Mouse (Mus musculus) layer of hippocampus, adult 8-10 months (tissue): ENCODE measurements around the gene Fam19a3. TPM values are rescaled to one million over a fixed set of nuclear protein-coding genes. Genes with fewer than 3 reads are reported as not detected.
"Not testable (repeated sequence)": the region's sequence is repeated elsewhere in the genome, so short reads cannot be mapped to it uniquely, and the experiment has no call there.

Experiments
- DNase-seq, 2 experiments: peaks; one replicate each; pipeline ENCODE4 v3.0.0; 2022; ENCODE audit warnings: low spot score in 2 of 2
- total RNA-seq, 4 experiments: library from RNA; stranded (reverse); gene quantifications; 2 replicates each; pipeline ENCODE4 v1.2.4; 2022

The Fam19a3 gene
- total RNA-seq, 4 experiments from 2014 or later, result 0.13 to 0.23 TPM; not detected in 2

DNA sequence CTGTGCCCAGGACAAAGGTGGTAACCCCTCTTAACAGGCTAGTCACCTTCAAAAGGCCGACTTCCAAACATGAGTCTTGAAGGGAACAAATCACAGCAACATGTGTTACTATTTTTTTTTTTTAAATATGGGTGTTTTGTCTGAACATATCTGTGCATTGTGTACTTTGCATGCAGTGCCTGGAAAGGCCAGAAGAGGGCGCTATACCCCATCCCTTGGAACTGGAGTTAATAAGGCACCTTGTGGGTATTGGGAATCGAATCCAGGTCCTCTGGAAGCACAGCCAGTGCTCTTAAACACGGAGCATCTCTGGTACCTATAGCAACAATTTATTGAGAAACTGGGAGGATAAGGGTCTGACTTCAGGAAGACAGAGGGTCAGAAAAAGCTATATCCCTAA lies 16.6 kb downstream of the Fam19a3 start:
- no peak for DNase-seq

DNA sequence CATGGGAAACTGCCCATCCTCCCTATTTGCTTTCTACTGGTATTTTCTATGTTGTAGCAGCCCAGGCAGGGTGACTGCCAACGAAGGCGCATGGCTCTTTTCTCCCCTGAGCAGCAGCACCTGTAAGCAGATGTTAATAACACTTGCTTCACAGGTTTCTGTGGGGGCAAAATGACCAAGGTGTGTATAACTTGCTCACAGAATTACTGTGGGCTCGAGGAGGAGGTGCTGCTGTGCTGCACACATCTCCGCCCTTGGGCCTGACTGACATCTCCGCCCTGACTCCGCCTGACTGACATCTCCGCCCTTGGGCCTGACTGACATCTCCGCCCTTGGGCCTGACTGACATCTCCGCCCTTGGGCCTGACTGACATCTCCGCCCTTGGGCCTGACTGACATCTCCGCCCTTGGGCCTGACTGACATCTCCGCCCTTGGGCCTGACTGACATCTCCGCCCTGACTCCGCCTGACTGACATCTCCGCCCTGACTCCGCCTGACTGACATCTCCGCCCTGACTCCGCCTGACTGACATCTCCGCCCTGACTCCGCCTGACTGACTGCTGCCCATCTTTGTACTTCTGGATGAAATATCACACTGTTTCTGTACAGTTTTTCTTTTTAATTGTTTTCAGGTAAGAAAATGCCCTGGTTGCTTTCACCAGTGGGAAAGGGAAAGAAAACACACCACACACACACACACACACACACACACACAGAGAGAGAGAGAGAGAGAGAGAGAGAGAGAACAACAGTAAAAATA lies 19.4 kb downstream of the Fam19a3 start:
- not testable (repeated sequence) for DNase-seq

DNA sequence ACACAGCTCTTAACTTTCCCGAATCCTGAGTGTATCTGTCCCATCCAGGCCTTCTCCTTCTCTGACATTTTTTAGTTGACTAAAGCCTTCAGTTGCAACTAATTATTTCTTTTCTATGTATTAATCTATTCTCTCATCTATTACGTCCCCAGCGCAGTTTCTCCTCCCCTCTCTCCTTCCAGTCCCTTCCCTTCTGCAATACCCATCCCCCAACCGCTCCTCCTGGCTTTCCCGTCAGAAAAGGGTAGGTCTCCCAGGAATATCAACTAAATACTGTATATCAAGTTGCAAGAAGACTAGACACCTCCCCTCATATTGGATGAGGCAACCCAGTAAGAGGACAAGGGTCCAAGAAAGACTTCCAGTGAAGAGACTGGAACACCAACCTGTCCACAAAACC lies 22.8 kb downstream of the Fam19a3 start:
- no peak for DNase-seq

DNA sequence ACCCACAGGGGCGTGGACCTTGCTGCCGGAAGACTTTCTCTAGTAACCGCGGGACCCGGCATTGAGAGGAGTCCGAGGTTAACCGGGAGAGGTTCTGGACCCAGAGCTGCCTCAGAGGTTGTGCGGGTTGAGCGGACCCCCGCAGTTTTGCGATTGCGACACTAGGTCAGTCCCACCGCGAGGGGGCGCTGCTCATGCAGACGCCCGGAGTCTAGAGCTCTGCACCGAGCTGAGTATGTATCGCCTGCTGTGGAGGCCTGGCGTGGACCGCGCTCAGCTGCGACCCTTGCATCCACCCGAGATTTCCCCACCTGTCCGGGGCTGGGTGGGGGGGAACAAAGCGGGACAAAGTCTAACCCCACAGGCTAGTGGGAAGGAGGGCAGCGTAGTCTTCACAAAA lies 23.2 kb downstream of the Fam19a3 start:
- peak in 1 of 2 experiments; percentile 59 for DNase-seq

DNA sequence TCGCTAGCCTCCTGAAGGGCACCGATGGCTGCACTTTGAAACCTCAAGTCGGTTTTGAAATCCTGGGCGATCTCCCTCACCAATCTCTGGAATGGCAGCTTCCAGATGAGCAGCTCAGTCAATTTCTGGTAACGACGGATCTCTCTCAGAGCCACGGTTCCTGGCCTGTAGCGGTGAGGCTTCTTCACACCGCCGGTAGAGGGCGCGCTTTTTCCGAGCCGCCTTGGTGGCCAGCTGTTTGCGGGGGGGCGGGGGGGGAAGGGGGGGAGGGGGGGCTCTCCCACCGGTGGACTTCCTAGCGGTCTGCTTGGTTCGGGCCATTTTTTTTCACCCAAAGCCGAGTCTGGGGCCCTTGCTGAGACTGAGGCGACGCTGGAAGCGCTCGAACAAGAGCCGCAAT lies 28.8 kb downstream of the Fam19a3 start:
- not testable (repeated sequence) for DNase-seq

DNA sequence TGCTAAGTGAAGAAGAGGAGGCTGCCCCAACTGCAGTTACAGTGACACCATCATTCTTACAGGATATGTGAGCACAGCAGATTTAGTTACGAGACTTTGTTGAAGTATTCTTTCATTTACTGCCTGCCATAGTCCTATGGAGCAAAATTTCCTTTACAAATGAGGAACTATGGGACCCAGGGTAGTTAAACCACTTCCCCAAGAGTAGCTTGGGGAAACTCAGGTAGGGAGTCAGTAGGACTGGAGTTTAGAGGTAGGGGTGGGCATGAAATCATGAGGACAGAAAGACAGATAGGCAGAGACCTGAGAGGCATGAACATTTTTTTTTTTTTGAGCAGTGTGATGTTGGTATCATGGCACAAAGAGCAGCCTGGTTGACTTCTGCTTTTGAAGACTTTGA lies 37.8 kb downstream of the Fam19a3 start:
- DNase-seq, result no peak

DNA sequence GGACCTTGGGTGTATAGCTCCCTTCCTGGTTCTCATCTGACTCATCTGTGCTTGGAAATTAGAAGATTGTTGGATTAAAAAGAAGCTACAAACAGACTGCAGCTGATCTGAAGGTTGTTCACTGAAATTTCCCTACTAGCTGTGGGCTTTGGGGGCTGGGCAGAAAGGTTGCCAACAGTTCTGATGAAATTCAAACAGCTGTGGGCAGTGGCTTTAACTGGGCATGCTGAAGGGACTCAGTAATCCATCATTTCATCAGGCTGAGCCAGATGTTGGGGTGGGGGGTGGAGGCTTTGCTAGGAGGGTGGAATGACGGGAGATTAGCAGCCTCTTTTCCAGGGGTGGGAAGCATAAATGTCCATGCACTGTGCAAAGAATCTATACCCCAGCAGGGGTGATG lies 38.5 kb downstream of the Fam19a3 start:
- no peak for DNase-seq

DNA sequence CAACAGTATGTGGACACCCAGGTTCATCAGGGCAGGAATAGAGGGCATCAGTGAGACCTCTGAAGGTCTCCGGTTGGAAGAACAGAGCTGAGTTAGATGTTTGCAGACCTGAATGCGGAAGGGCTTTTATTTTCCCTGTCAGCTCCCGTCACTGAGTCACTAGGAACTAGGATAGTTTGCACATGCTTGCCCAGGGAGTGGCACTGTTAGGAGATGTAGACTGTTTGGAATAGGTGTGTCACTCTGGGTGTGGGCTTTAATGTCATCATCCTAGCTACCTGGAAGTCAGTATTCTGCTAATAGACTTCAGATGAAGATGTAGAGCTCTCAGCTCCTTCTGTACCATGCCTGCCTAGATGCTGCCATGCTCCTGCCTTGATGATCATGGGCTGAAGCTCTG lies 39.7 kb downstream of the Fam19a3 start:
- no peak for DNase-seq

DNA sequence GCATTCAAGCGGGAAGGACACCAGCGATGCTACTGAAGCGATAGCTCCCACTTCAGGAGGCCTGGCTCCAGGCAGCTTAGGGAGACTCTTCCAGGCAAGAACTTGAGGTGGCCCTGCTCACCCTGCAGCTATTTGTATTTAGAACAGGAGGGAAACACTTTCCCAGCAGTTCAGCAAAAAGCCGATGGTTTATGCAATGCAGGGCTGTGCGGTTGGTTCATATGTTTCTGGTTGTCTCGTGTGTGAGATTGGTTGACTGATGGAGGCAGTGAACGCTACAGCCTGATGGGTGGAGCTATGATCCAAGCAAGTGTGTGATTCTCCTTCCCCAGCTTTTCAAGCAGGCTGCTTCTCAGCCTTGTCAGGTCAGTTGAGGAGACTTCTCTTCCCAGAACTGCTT lies 47.0 kb downstream of the Fam19a3 start:
- no peak for DNase-seq

DNA sequence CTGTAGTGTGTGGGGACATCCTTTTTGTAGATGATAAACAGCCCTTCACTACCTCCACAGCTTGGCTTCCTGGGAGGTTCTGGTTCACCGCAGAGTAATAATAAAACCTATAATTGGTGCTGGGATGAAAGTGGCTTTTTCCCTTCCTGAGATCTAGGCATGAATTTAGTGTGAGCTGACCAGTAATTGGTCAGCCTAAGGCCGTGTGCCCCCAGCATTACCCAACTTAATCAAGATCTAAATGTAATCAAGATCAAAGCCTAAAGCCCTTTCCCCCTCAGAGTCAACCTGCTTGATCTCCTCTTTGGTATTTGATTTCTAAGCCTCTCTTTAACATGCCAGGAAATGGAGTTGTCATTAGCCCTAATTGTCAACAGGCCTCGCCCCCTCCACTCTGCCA lies 48.7 kb downstream of the Fam19a3 start:
- no peak for DNase-seq

DNA sequence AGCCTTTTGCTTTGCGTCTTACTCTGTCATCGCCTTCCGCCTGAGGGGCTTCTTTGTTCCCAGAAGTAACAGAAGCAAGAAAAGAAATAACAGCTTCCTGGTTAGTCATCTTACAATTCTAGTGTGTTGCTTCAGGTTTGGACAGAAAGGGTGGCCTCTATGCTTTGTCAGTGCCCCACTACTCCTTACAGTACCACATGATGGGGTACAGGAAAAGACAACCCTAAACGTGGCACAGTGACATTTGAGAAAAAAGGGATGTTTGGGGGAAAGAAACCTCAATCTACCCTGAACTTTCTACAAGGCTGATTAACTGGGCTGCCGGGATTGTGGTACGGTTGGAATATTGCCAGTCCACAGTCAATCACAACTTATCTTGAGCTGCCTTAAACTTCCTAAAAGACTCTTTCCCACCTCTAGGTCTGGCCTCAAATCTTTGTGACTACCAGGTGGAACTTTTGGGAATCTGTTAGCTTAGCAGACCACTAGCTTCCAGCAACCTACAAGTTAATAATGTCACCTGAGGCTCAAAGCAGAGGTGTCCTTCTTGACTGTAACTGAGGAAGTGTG lies 52.3 kb downstream of the Fam19a3 start:
- DNase-seq, result no peak

Other genes starting within 250 kb of the Fam19a3 start
- gene Slc16a1, start 143.2 kb downstream of the Fam19a3 start, total RNA-seq, result 10 to 100 TPM; 26.6 to 32.9 (median 29.3) TPM
- 1 to 10 TPM in 1 of 4 experiments, under 1 TPM in 2, not detected in 1; 0.35 to 1.4 (median 0.36) TPM for gene Ppm1j, start 784 bp downstream of the Fam19a3 start, total RNA-seq
- 10 to 100 TPM; 19.0 to 40.0 (median 30.6) TPM for gene Rhoc, start 6.5 kb upstream of the Fam19a3 start, total RNA-seq
- gene Mov10, start 36.7 kb upstream of the Fam19a3 start, total RNA-seq, result 10 to 100 TPM; 11.0 to 12.6 (median 11.9) TPM
- 10 to 100 TPM; 38.8 to 49.4 (median 40.5) TPM for gene St7l, start 82.2 kb upstream of the Fam19a3 start, total RNA-seq
- gene Capza1, start 82.7 kb upstream of the Fam19a3 start, total RNA-seq, result 10 to 100 TPM; 33.9 to 44.7 (median 37.0) TPM
- gene Wnt2b, start 180.1 kb upstream of the Fam19a3 start, total RNA-seq, result under 1 TPM; 0.41 to 0.58 (median 0.55) TPM